Mouse (Mus musculus) cortical plate, adult 2 months (tissue): ENCODE data around the gene Ephb1.

Source experiments
- CTCF ChIP-seq: fragments of 200-500 bp; IDR thresholded peaks from 2 replicates; pipeline ENCODE4 v1.5.1; 2011; ENCODE audit warnings: mild to moderate bottlenecking, control low read depth, low read length; ENCODE audit not compliant: insufficient read depth; ENCODE audit errors: extremely low read depth
- POLR2A ChIP-seq: fragments of 200-500 bp; IDR thresholded peaks from 2 replicates; pipeline ENCODE4 v1.6.1; 2011; ENCODE audit warnings: mild to moderate bottlenecking, low read length, control low read depth; ENCODE audit not compliant: insufficient read depth; ENCODE audit errors: extremely low read depth

GRCm38 (mm10) chr9:102303882-102304281 is 50.6 kb downstream of the Ephb1 start:
- TF ChIP-seq CTCF (no peak), POLR2A (no peak)
